ENCODE assay signal across 25 mouse cellular contexts in genomic region chr8:83656043-83656442, GRCm38 (mm10). TPM values are rescaled to one million over a fixed set of nuclear protein-coding genes. Genes with fewer than 3 reads are reported as not detected.
A peak's percentile ranks its signal among the peaks of the same experiment; 100 is the strongest.
DNase-seq lines count a peak whose midpoint lies in the region; ATAC-seq lines count a peak whose summit lies in the region.
"Had no signal": no experiment of that assay in that cellular context is flagged by ENCODE, and none has a peak within 500 bp of the region (broad histone marks: within the 10 kb centered on the region; RNA-seq: fewer than 3 reads in every experiment).

No protein-coding gene starts in this region.

- H3K36me3 ChIP-seq in kidney, embryonic 15.5 days = peaks cover 33% of the 10 kb centered on the region
- H3K36me3 ChIP-seq in liver, embryonic 15.5 days (replicated peaks) = 0 out of 2 replicates have a peak, but pooled peaks cover 4% of the 10 kb centered on the region
- peaks cover 2% of the 10 kb centered on the region for H3K36me3 ChIP-seq in liver, embryonic 11.5 days (ENCODE audit: control insufficient read depth, insufficient read depth, low read length)
- peaks cover 62% of the 10 kb centered on the region for H3K36me3 ChIP-seq in megakaryocyte, embryonic 14.5 days (replicated peaks; ENCODE audit: low read length)

- no peak for ATAC-seq in kidney, embryonic 15.5 days (replicated peaks; ENCODE audit: low FRiP score)
- ATAC-seq in liver, embryonic 15.5 days (ENCODE audit: insufficient read depth) = no peak
- ATAC-seq in liver, embryonic 11.5 days (replicated peaks; ENCODE audit: low FRiP score) = no peak
- ATAC-seq in megakaryocyte, adult 5-6 weeks (ENCODE audit: poor library complexity, severe bottlenecking) = no peak
- ATAC-seq: CD4-positive, CD25-positive, alpha-beta regulatory T cell, adult 4 months; forebrain, embryonic 14.5 days; hindbrain, postnatal 0 days had no signal

- peaks cover 58% of the 10 kb centered on the region for H3K4me1 ChIP-seq in kidney, embryonic 15.5 days
- peaks cover 70% of the 10 kb centered on the region for H3K4me1 ChIP-seq in liver, embryonic 15.5 days (replicated peaks)
- peaks cover 27% of the 10 kb centered on the region for H3K4me1 ChIP-seq in liver, embryonic 11.5 days (replicated peaks; ENCODE audit: control insufficient read depth, insufficient read depth, low read length)
- H3K4me1 ChIP-seq in megakaryocyte, embryonic 14.5 days = peaks cover 78% of the 10 kb centered on the region

- H3K27me3 ChIP-seq in kidney, embryonic 15.5 days = no peaks in the 10 kb centered on the region
- H3K27me3 ChIP-seq in liver, embryonic 15.5 days = no peaks in the 10 kb centered on the region
- no peaks in the 10 kb centered on the region for H3K27me3 ChIP-seq in liver, embryonic 11.5 days (replicated peaks; ENCODE audit: control insufficient read depth, insufficient read depth, low read length)
- H3K27me3 ChIP-seq in megakaryocyte, embryonic 14.5 days (replicated peaks) = no peaks in the 10 kb centered on the region
- H3K27me3 ChIP-seq: embryonic facial prominence, embryonic 12.5 days; embryonic facial prominence, embryonic 15.5 days; heart, embryonic 15.5 days had no signal

- H3K27ac ChIP-seq in kidney, embryonic 15.5 days = 0 out of 2 replicates have a peak overlapping the region, but pooled peaks have one; percentile 57
- peak overlapping the region; percentile 65; the same call in 1 of the 2 replicates for H3K27ac ChIP-seq in liver, embryonic 15.5 days (replicated peaks)
- no peak overlapping the region for H3K27ac ChIP-seq in liver, embryonic 11.5 days (ENCODE audit: low read depth, low read length)
- H3K27ac ChIP-seq: embryonic facial prominence, embryonic 12.5 days; embryonic facial prominence, embryonic 15.5 days; heart, adult 2 months; hindbrain, embryonic 14.5 days; hindbrain, postnatal 0 days had no signal

- WGBS in kidney, embryonic 15.5 days = 89% methylated on average over 9 of the region's 9 CpGs
- WGBS in liver, embryonic 15.5 days (ENCODE audit: insufficient replicate concordance) = 66% methylated on average over 9 of the region's 9 CpGs
- WGBS in liver, embryonic 11.5 days = 86% methylated on average over 9 of the region's 9 CpGs

- no peaks in the 10 kb centered on the region for H3K9me3 ChIP-seq in kidney, embryonic 15.5 days (replicated peaks)
- no peaks in the 10 kb centered on the region for H3K9me3 ChIP-seq in liver, embryonic 15.5 days (replicated peaks)
- H3K9me3 ChIP-seq in liver, embryonic 11.5 days (ENCODE audit: control insufficient read depth, low read length) = no peaks in the 10 kb centered on the region
- H3K9me3 ChIP-seq in megakaryocyte, embryonic 14.5 days = no peaks in the 10 kb centered on the region
- H3K9me3 ChIP-seq: embryonic facial prominence, embryonic 12.5 days; embryonic facial prominence, embryonic 15.5 days; heart, embryonic 15.5 days had no signal

- no peak overlapping the region for H3K9ac ChIP-seq in kidney, embryonic 15.5 days
- no peak overlapping the region for H3K9ac ChIP-seq in liver, embryonic 15.5 days
- no peak overlapping the region for H3K9ac ChIP-seq in liver, embryonic 11.5 days (ENCODE audit: low read depth, low read length)
- H3K9ac ChIP-seq: embryonic facial prominence, embryonic 12.5 days; embryonic facial prominence, embryonic 15.5 days; heart, embryonic 15.5 days; hindbrain, embryonic 14.5 days had no signal

- no peak overlapping the region for H3K4me3 ChIP-seq in kidney, embryonic 15.5 days (replicated peaks)
- H3K4me3 ChIP-seq in liver, embryonic 15.5 days (replicated peaks) = no peak overlapping the region
- no peak overlapping the region for H3K4me3 ChIP-seq in liver, embryonic 11.5 days (ENCODE audit: low read depth, low read length)
- peak overlapping the region; percentile 15 for H3K4me3 ChIP-seq in megakaryocyte, embryonic 14.5 days (replicated peaks)
- H3K4me3 ChIP-seq: embryonic facial prominence, embryonic 12.5 days; embryonic facial prominence, embryonic 15.5 days; heart, adult 2 months; heart, embryonic 15.5 days had no signal

- no peak overlapping the region for H3K4me2 ChIP-seq in kidney, embryonic 15.5 days
- no peak overlapping the region for H3K4me2 ChIP-seq in liver, embryonic 15.5 days
- no peak overlapping the region; the same call in 1 of the 2 replicates for H3K4me2 ChIP-seq in liver, embryonic 11.5 days
- H3K4me2 ChIP-seq: embryonic facial prominence, embryonic 12.5 days; embryonic facial prominence, embryonic 15.5 days; heart, embryonic 11.5 days; heart, embryonic 15.5 days; hindbrain, embryonic 14.5 days had no signal

- no peak for DNase-seq in kidney, adult 9 months
- no peak for DNase-seq in liver, embryonic 11.5 days (ENCODE audit: low spot score)
- peak; percentile 53 for DNase-seq in R1 (ENCODE audit: low read depth, low spot score)
- no peak for DNase-seq in embryo, embryonic 10 days (ENCODE audit: low spot score)
- DNase-seq: adrenal gland, postnatal 10 days; adrenal gland, postnatal 36 days; cerebellum, adult 18-20 months; cerebellum, adult 9-10 months; cerebellum, postnatal 14 days; gastrocnemius, postnatal 25 days; heart, adult 2 months; heart, postnatal 10 days; heart, postnatal 4 days had no signal

RNA-seq across cellular contexts. Expression of gene Gipc1, which starts 3.6 kb away (rescaled TPM):
- 220 and 221 TPM in 2 replicates for polyA plus RNA-seq in kidney, embryonic 15.5 days (2015; fragmentation: Nextera tagmentation; extraction: Ambion mirVana)
- polyA plus RNA-seq in liver, embryonic 15.5 days (2015; fragmentation: Nextera tagmentation; extraction: Ambion mirVana) = 49.8 and 50.8 TPM in 2 replicates
- 113 and 114 TPM in 2 replicates for polyA plus RNA-seq in liver, embryonic 11.5 days (2014; fragmentation: Nextera tagmentation; extraction: Ambion mirVana)
- 306 and 351 TPM in 2 replicates for polyA plus RNA-seq in megakaryocyte, embryonic 14.5 days (2012; ENCODE audit: insufficient read depth, low replicate concordance)
- 15.4 and 16.4 TPM in 2 replicates for total RNA-seq in megakaryocyte, adult 5-6 weeks (2015)
- 18.9 and 25.4 TPM in 2 replicates for total RNA-seq in megakaryocyte, adult 5-6 weeks (2017)

RNA-seq across cellular contexts. Expression of gene Ptger1, which starts 10.4 kb away (rescaled TPM):
- polyA plus RNA-seq in kidney, embryonic 15.5 days (2015; fragmentation: Nextera tagmentation; extraction: Ambion mirVana) = 2.4 and 2.9 TPM in 2 replicates
- polyA plus RNA-seq in liver, embryonic 15.5 days (2015; fragmentation: Nextera tagmentation; extraction: Ambion mirVana) = 0.36 and 0.48 TPM in 2 replicates
- polyA plus RNA-seq in liver, embryonic 11.5 days (2014; fragmentation: Nextera tagmentation; extraction: Ambion mirVana) = 0.49 and 0.53 TPM in 2 replicates
- polyA plus RNA-seq in megakaryocyte, embryonic 14.5 days (2012; ENCODE audit: insufficient read depth, low replicate concordance) = 0.45 and 0.73 TPM in 2 replicates
- total RNA-seq in megakaryocyte, adult 5-6 weeks (2015) = 0.07 TPM in 1 of 2 replicates, not detected in the other
- 1.7 and 2.2 TPM in 2 replicates for total RNA-seq in megakaryocyte, adult 5-6 weeks (2017)

RNA-seq across cellular contexts. Expression of gene Pkn1, which starts 42.9 kb away (rescaled TPM):
- 29.3 and 34.6 TPM in 2 replicates for polyA plus RNA-seq in kidney, embryonic 15.5 days (2015; fragmentation: Nextera tagmentation; extraction: Ambion mirVana)
- polyA plus RNA-seq in liver, embryonic 15.5 days (2015; fragmentation: Nextera tagmentation; extraction: Ambion mirVana) = 11.3 and 12.8 TPM in 2 replicates
- 23.3 and 24.3 TPM in 2 replicates for polyA plus RNA-seq in liver, embryonic 11.5 days (2014; fragmentation: Nextera tagmentation; extraction: Ambion mirVana)
- polyA plus RNA-seq in megakaryocyte, embryonic 14.5 days (2012; ENCODE audit: insufficient read depth, low replicate concordance) = 73.0 and 95.0 TPM in 2 replicates
- 53.3 and 55.4 TPM in 2 replicates for total RNA-seq in megakaryocyte, adult 5-6 weeks (2015)
- 103 and 110 TPM in 2 replicates for total RNA-seq in megakaryocyte, adult 5-6 weeks (2017)

RNA-seq across cellular contexts. Expression of gene Dnajb1, which starts 48.0 kb away (rescaled TPM):
- 59.1 and 60.4 TPM in 2 replicates for polyA plus RNA-seq in kidney, embryonic 15.5 days (2015; fragmentation: Nextera tagmentation; extraction: Ambion mirVana)
- polyA plus RNA-seq in liver, embryonic 15.5 days (2015; fragmentation: Nextera tagmentation; extraction: Ambion mirVana) = 52.7 and 56.0 TPM in 2 replicates
- 75.9 and 77.1 TPM in 2 replicates for polyA plus RNA-seq in liver, embryonic 11.5 days (2014; fragmentation: Nextera tagmentation; extraction: Ambion mirVana)
- 23.3 and 30.5 TPM in 2 replicates for polyA plus RNA-seq in megakaryocyte, embryonic 14.5 days (2012; ENCODE audit: insufficient read depth, low replicate concordance)
- 40.0 and 40.7 TPM in 2 replicates for total RNA-seq in megakaryocyte, adult 5-6 weeks (2015)
- 26.4 and 34.4 TPM in 2 replicates for total RNA-seq in megakaryocyte, adult 5-6 weeks (2017)

RNA-seq across cellular contexts. Expression of gene Tecr, which starts 48.3 kb away (rescaled TPM):
- 577 and 605 TPM in 2 replicates for polyA plus RNA-seq in kidney, embryonic 15.5 days (2015; fragmentation: Nextera tagmentation; extraction: Ambion mirVana)
- 329 and 344 TPM in 2 replicates for polyA plus RNA-seq in liver, embryonic 15.5 days (2015; fragmentation: Nextera tagmentation; extraction: Ambion mirVana)
- polyA plus RNA-seq in liver, embryonic 11.5 days (2014; fragmentation: Nextera tagmentation; extraction: Ambion mirVana) = 468 and 475 TPM in 2 replicates
- 406 and 513 TPM in 2 replicates for polyA plus RNA-seq in megakaryocyte, embryonic 14.5 days (2012; ENCODE audit: insufficient read depth, low replicate concordance)
- 282 and 314 TPM in 2 replicates for total RNA-seq in megakaryocyte, adult 5-6 weeks (2015)
- total RNA-seq in megakaryocyte, adult 5-6 weeks (2017) = 248 and 255 TPM in 2 replicates
